Mouse (Mus musculus) embryonic fibroblast, embryonic 13.5 days (primary cell): ENCODE measurements around the gene 2310030G06Rik.

ENCODE experiments used
- CTCF ChIP-seq: IDR thresholded peaks from 2 replicates; pipeline ENCODE4 v1.5.1; 2011; ENCODE audit warnings: mild to moderate bottlenecking, control low read depth, low read length, moderate library complexity, borderline replicate concordance; ENCODE audit not compliant: insufficient read depth
- POLR2A ChIP-seq: IDR thresholded peaks from 2 replicates; pipeline ENCODE4 v1.6.1; 2011; ENCODE audit warnings: low read depth, mild to moderate bottlenecking, control low read depth, low read length, moderate library complexity

- peak; percentile 15; the same call in 1 of the 2 replicates for TF ChIP-seq POLR2A
- TF ChIP-seq CTCF = no peak
Observed at GRCm38 (mm10) chr9:50727925-50728651, 18.2 kb downstream of the 2310030G06Rik start.
